In genomic region chr1:93667760-93668400, GRCm38 (mm10) we compare ENCODE assay signal across 8 mouse cellular contexts. TPM values are rescaled to one million over a fixed set of nuclear protein-coding genes. Genes with fewer than 3 reads are reported as not detected.
DNase-seq lines count a peak whose midpoint lies in the region; ATAC-seq lines count a peak whose summit lies in the region.

No protein-coding gene starts in this region.

- peak; percentile 21 for DNase-seq in kidney, adult 11 months
- no peak for DNase-seq in kidney, adult 8-10 months
- peak; percentile 55 for DNase-seq in kidney, postnatal 10 days
- DNase-seq in thymus, postnatal 14 days = peak; percentile 53
- no peak for DNase-seq in left cerebral cortex, adult 11 months (ENCODE audit: low spot score)

- peak; percentile 62 for ATAC-seq in common myeloid progenitor, adult 5-6 weeks (replicated peaks; ENCODE audit: low read depth, poor library complexity, severe bottlenecking)
- ATAC-seq in megakaryocyte progenitor cell, adult 5-6 weeks (replicated peaks; ENCODE audit: poor library complexity) = peak; percentile 72
- no peak; the same call in 1 of the 2 replicates for ATAC-seq in monocyte, adult 5-6 weeks (replicated peaks; ENCODE audit: insufficient number of reproducible peaks, low FRiP score, low TSS enrichment, poor library complexity, severe bottlenecking)

RNA-seq across cellular contexts. Expression of gene Stk25, which starts 9.4 kb away (rescaled TPM):
- 25.1 and 40.3 TPM in 2 replicates for total RNA-seq in common myeloid progenitor, adult 5-6 weeks (2017)
- total RNA-seq in megakaryocyte progenitor cell, adult 5-6 weeks (2015) = 23.4 and 28.8 TPM in 2 replicates
- 28.6 and 47.7 TPM in 2 replicates for total RNA-seq in megakaryocyte progenitor cell, adult 5-6 weeks (2017)
- 26.7 to 48.0 TPM (median 46.0 TPM) in 3 replicates for total RNA-seq in monocyte, adult 5-6 weeks (2017)

RNA-seq across cellular contexts. Expression of gene Bok, which starts 17.6 kb away (rescaled TPM):
- total RNA-seq in common myeloid progenitor, adult 5-6 weeks (2017) = 0.23 TPM in 1 of 2 replicates, not detected in the other
- 0.17 TPM in 1 of 2 replicates, not detected in the other for total RNA-seq in megakaryocyte progenitor cell, adult 5-6 weeks (2015)
- total RNA-seq in megakaryocyte progenitor cell, adult 5-6 weeks (2017) = 0.92 TPM in 1 of 2 replicates, not detected in the other
- not detected in 3 replicates for total RNA-seq in monocyte, adult 5-6 weeks (2017)

Comparison
In these comparisons a context has a peak if more than half of its experiments do, and no peak if none do; other contexts are left out.
1. DNase-seq: peak in kidney, adult 11 months (single experiment), kidney, postnatal 10 days (single experiment) and thymus, postnatal 14 days (single experiment); none in kidney, adult 8-10 months (0 of 2) and left cerebral cortex, adult 11 months (single experiment).